ENCODE assay signal across 7 mouse cellular contexts in genomic region chr2:179176835-179177530, GRCm38 (mm10).
DNase-seq lines count a peak whose midpoint lies in the region; ATAC-seq lines count a peak whose summit lies in the region.
"Not testable (repeated sequence)": the region's sequence is repeated elsewhere in the genome, so short reads cannot be mapped to it uniquely, and the experiment has no call there.

No protein-coding gene starts in this region.

- not testable (repeated sequence) for H3K4me1 ChIP-seq in embryonic facial prominence, embryonic 15.5 days; heart, embryonic 10.5 days; hindbrain, embryonic 14.5 days (replicated peaks; ENCODE audit: control insufficient read depth, insufficient read depth, low read length); limb, embryonic 10.5 days; neural tube, embryonic 11.5 days (ENCODE audit: control insufficient read depth, insufficient read depth, low read length)

- H3K27ac ChIP-seq in embryonic facial prominence, embryonic 15.5 days (replicated peaks), result peak overlapping the region; percentile 51; the same call in 1 of the 2 replicates
- not testable (repeated sequence) for H3K27ac ChIP-seq in heart, embryonic 10.5 days; hindbrain, embryonic 14.5 days; limb, embryonic 10.5 days; neural tube, embryonic 11.5 days (ENCODE audit: low read depth, low read length)

- H3K36me3 ChIP-seq in embryonic facial prominence, embryonic 15.5 days; heart, embryonic 10.5 days; hindbrain, embryonic 14.5 days (replicated peaks; ENCODE audit: control insufficient read depth, insufficient read depth); limb, embryonic 10.5 days; neural tube, embryonic 11.5 days (ENCODE audit: control insufficient read depth, insufficient read depth, low read length): not testable (repeated sequence)

- not testable (repeated sequence) for H3K9me3 ChIP-seq in embryonic facial prominence, embryonic 15.5 days (replicated peaks); heart, embryonic 10.5 days; hindbrain, embryonic 14.5 days (ENCODE audit: control insufficient read depth, low read length); limb, embryonic 10.5 days (replicated peaks); neural tube, embryonic 11.5 days (ENCODE audit: control insufficient read depth, low read length)

- H3K27me3 ChIP-seq in embryonic facial prominence, embryonic 15.5 days; neural tube, embryonic 11.5 days (ENCODE audit: control insufficient read depth, insufficient read depth, low read length): not testable (repeated sequence)
- peaks cover 16% of the 10 kb centered on the region for H3K27me3 ChIP-seq in heart, embryonic 10.5 days (ENCODE audit: insufficient read depth, poor library complexity, severe bottlenecking)
- H3K27me3 ChIP-seq in hindbrain, embryonic 14.5 days (ENCODE audit: control insufficient read depth, insufficient read depth, low read length), result peaks cover 10% of the 10 kb centered on the region
- H3K27me3 ChIP-seq in limb, embryonic 10.5 days (ENCODE audit: low read depth, poor library complexity, severe bottlenecking), result peaks cover 26% of the 10 kb centered on the region

- WGBS in embryonic facial prominence, embryonic 15.5 days, result 2% methylated on average over 33 of the region's 35 CpGs
- 3% methylated on average over 32 of the region's 35 CpGs for WGBS in heart, embryonic 10.5 days
- 4% methylated on average over 27 of the region's 35 CpGs for WGBS in hindbrain, embryonic 14.5 days
- WGBS in limb, embryonic 10.5 days, result 7% methylated on average over 35 of the region's 35 CpGs
- WGBS in neural tube, embryonic 11.5 days, result 4% methylated on average over 25 of the region's 35 CpGs

- peak; percentile 43 for ATAC-seq in activated CD4-positive, CD25-positive, alpha-beta regulatory T cell, adult 4 months
- not testable (repeated sequence) for ATAC-seq in embryonic facial prominence, embryonic 15.5 days (ENCODE audit: insufficient number of reproducible peaks, low FRiP score, low TSS enrichment, low read depth); hindbrain, embryonic 14.5 days (ENCODE audit: low FRiP score); neural tube, embryonic 11.5 days (ENCODE audit: insufficient read depth, low FRiP score, low TSS enrichment)
- peak; percentile 64 for ATAC-seq in megakaryocyte, adult 5-6 weeks (ENCODE audit: poor library complexity, severe bottlenecking)

- not testable (repeated sequence) for H3K9ac ChIP-seq in embryonic facial prominence, embryonic 15.5 days; hindbrain, embryonic 14.5 days; neural tube, embryonic 11.5 days (ENCODE audit: low read length)

- H3K4me2 ChIP-seq in embryonic facial prominence, embryonic 15.5 days (replicated peaks), result peak overlapping the region; percentile 43
- H3K4me2 ChIP-seq in hindbrain, embryonic 14.5 days (replicated peaks), result peak overlapping the region; percentile 37
- peak overlapping the region; percentile 28 for H3K4me2 ChIP-seq in neural tube, embryonic 11.5 days (ENCODE audit: low read depth)

- DNase-seq in heart, embryonic 10.5 days (ENCODE audit: low spot score); hindbrain, embryonic 14.5 days (ENCODE audit: low spot score): not testable (repeated sequence)
- peak; percentile 29 for DNase-seq in limb, embryonic 10.5 days (ENCODE audit: low spot score)
- DNase-seq in neural tube, embryonic 11.5 days (ENCODE audit: low spot score), result peak; percentile 19

- H3K4me3 ChIP-seq in embryonic facial prominence, embryonic 15.5 days (replicated peaks), result peak overlapping the region; percentile 29
- H3K4me3 ChIP-seq in heart, embryonic 10.5 days, result peak overlapping the region; percentile 38
- peak overlapping the region; percentile 14; the same call in 1 of the 2 replicates for H3K4me3 ChIP-seq in hindbrain, embryonic 14.5 days (replicated peaks; ENCODE audit: low read length)
- peak overlapping the region; percentile 37 for H3K4me3 ChIP-seq in limb, embryonic 10.5 days
- H3K4me3 ChIP-seq in neural tube, embryonic 11.5 days (ENCODE audit: low read depth, low read length), result not testable (repeated sequence)
